Mouse (Mus musculus) leukemia stem cell, adult 10-12 weeks (primary cell): ENCODE results near the gene Utp15. TPM values are rescaled to one million over a fixed set of nuclear protein-coding genes. Genes with fewer than 3 reads are reported as not detected.

Source experiments
- polyA plus RNA-seq: library from polyadenylated mRNA; stranded (reverse); fragments of >175 nt; gene quantifications from 2 replicates; pipeline ENCODE4 v1.2.3, GENCODE M21; 2012; ENCODE audit warnings: low replicate concordance

Utp15 gene
- 6.2 and 8.6 TPM in 2 replicates for polyA plus RNA-seq

GRCm38 (mm10) chr13:98262636-98263457 lies at the start of gene Utp15, which contains the start of gene Ankra2:
Gene Utp15 (minus strand): TSS chr13:98263041.
Gene Ankra2 (plus strand): TSS chr13:98263074.

DNA sequence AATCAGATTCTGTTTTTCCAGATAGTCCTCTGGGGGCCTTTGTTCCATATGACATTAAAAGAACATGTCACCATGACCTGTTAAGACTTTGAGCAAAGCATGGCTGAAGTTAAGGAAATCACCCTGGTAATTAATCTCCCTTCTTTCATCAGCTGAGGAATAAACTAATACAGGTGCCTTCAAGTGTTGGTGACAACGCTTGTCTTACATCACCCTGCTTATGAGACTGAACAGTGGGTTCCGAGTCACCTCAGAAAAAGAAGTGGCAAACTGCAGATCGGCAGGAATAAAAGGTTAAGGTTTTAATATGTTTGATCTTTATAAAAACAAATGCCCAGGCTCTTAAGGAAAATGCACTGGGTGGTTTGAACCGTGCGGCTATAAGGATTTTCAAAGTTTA lies 16.8 kb upstream of the Utp15 start, which contains the start of gene Gm21976:
TSS of gene Gm21976 (plus strand) at position 202 of the 400 bp plus-strand sequence.

DNA sequence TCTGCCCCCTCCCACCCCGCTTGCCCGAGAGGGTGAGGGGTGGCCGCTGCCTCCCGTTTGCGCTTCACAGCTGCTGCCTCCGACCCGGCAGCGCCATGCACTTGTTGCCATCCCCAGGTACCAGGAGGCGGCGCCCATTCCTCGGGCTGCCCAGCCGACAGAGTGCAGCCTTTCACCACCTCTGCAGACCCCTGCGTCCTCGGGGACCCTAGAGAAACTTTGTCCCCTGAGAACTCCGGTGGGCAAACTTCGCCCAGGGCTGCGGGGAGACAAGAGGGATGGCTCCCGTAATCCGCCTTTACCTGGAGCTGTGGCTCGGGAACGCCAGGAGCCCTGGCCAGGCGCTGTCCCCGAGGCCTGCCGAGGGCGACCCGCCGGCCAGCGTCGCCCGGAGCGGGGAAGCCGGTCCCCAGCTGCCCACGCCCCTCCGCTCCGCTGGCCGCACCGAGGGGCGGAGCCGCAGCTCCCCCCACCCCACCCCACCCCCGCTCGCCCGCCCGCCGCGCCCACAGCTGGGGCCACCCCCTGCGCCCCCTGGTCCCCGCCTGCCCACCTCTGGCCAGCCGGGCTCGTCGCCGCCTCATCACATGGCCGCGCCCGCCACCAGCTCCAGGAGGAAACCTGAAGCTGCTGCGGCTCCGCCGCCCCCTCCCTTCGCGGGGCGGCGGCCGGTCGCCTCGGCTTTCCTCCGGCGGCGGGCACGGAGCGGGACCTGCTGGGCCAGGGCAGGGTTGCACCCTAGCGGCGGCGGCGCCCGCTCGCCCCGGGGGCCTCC lies 56.9 kb downstream of the Utp15 start, which contains the start of gene Arhgef28:
TSS of gene Arhgef28 (minus strand) at position 669 of the 775 bp plus-strand sequence.

Other genes with a start within 250 kb of the Utp15 start
- gene Arhgef28, start 56.6 kb downstream of the Utp15 start, polyA plus RNA-seq: 0.08 TPM in 2 replicates
- gene Ankra2, start within 50 bp of the Utp15 start, polyA plus RNA-seq: 44.3 and 63.6 TPM in 2 replicates
- not detected in 2 replicates for gene Gm21976, start 16.8 kb upstream of the Utp15 start, polyA plus RNA-seq
- gene Btf3, start 54.0 kb upstream of the Utp15 start, polyA plus RNA-seq: 46.1 and 53.1 TPM in 2 replicates
- not detected in 2 replicates for gene Foxd1, start 91.2 kb upstream of the Utp15 start, polyA plus RNA-seq
- 0.96 and 1.1 TPM in 2 replicates for gene Gm10320, start 229.0 kb upstream of the Utp15 start, polyA plus RNA-seq